Comparison of ENCODE assay signal across 24 mouse cellular contexts in genomic region chr13:107035511-107036113, GRCm38 (mm10). TPM values are rescaled to one million over a fixed set of nuclear protein-coding genes. Genes with fewer than 3 reads are reported as not detected.
DNase-seq lines count a peak whose midpoint lies in the region; ATAC-seq and TF ChIP-seq lines count a peak whose summit lies in the region.
"Had no signal": no experiment of that assay in that cellular context is flagged by ENCODE, and none has a peak within 500 bp of the region (broad histone marks: within the 10 kb centered on the region; RNA-seq: fewer than 3 reads in every experiment).

No protein-coding gene starts in this region.

- H3K27ac ChIP-seq in liver, embryonic 12.5 days = peak overlapping the region; percentile 8; the same call in 1 of the 2 replicates
- H3K27ac ChIP-seq in liver, embryonic 11.5 days (ENCODE audit: low read depth, low read length) = no peak overlapping the region
- H3K27ac ChIP-seq in MEL (ENCODE audit: control insufficient read depth, low read depth, low read length) = peak overlapping the region; percentile 90
- peak overlapping the region; percentile 28; the same call in 1 of the 2 replicates for H3K27ac ChIP-seq in intestine, postnatal 0 days (ENCODE audit: low read depth, low read length)
- peak overlapping the region; percentile 87 for H3K27ac ChIP-seq in small intestine, adult 2 months (ENCODE audit: insufficient read depth, low read depth, low read length)
- no peak overlapping the region for H3K27ac ChIP-seq in gastrocnemius, adult 2 months
- H3K27ac ChIP-seq: forebrain, embryonic 12.5 days; hindbrain, embryonic 15.5 days; limb, embryonic 15.5 days; midbrain, embryonic 15.5 days; neural tube, embryonic 13.5 days had no signal

- H3K4me2 ChIP-seq in liver, embryonic 12.5 days = no peak overlapping the region
- no peak overlapping the region for H3K4me2 ChIP-seq in liver, embryonic 11.5 days
- no peak overlapping the region for H3K4me2 ChIP-seq in intestine, postnatal 0 days (replicated peaks; ENCODE audit: low read depth)
- H3K4me2 ChIP-seq: forebrain, embryonic 12.5 days; hindbrain, embryonic 15.5 days; limb, embryonic 15.5 days; midbrain, embryonic 15.5 days; neural tube, embryonic 13.5 days had no signal

- no peaks in the 10 kb centered on the region for H3K9me3 ChIP-seq in liver, embryonic 12.5 days (replicated peaks)
- H3K9me3 ChIP-seq in liver, embryonic 11.5 days (ENCODE audit: control insufficient read depth, low read length) = no peaks in the 10 kb centered on the region
- H3K9me3 ChIP-seq in MEL (replicated peaks; ENCODE audit: insufficient read depth, low read length) = no peaks in the 10 kb centered on the region
- H3K9me3 ChIP-seq in intestine, postnatal 0 days (ENCODE audit: control insufficient read depth) = no peaks in the 10 kb centered on the region
- H3K9me3 ChIP-seq: forebrain, embryonic 12.5 days; hindbrain, embryonic 15.5 days; limb, embryonic 15.5 days; midbrain, embryonic 15.5 days; neural tube, embryonic 13.5 days had no signal

- no peak for ATAC-seq in liver, embryonic 12.5 days
- no peak for ATAC-seq in liver, embryonic 11.5 days (replicated peaks; ENCODE audit: low FRiP score)
- ATAC-seq in intestine, postnatal 0 days = peak; percentile 61
- ATAC-seq: midbrain, embryonic 15.5 days had no signal

- intact Hi-C loops in gastrocnemius, adult 2 months (cut with DNase I) = no loop called here

- no peak for TF ChIP-seq CTCF in MEL (IDR thresholded peaks at IDR 0.05 in 2 of 3, conservative IDR thresholded peaks at IDR 0.05 in 1 of 3; ENCODE audit: control insufficient read depth in 1 of 3, insufficient read depth in 1 of 3, low read depth in 2 of 3, low read length in 3 of 3, poor library complexity in 1 of 3, severe bottlenecking in 1 of 3)
- TF ChIP-seq CTCF in intestine, postnatal 0 days (IDR thresholded peaks at IDR 0.05; ENCODE audit: low read depth) = no peak
- no peak for TF ChIP-seq CTCF in small intestine, adult 2 months (IDR thresholded peaks at IDR 0.05; ENCODE audit: extremely low read depth, insufficient read length, insufficient replicate concordance, low read depth, low read length)
- no peak for TF ChIP-seq CTCF in gastrocnemius, adult 2 months (IDR thresholded peaks at IDR 0.05)

- no peak overlapping the region for H3K9ac ChIP-seq in liver, embryonic 12.5 days
- no peak overlapping the region for H3K9ac ChIP-seq in liver, embryonic 11.5 days (ENCODE audit: low read depth, low read length)
- H3K9ac ChIP-seq in MEL (ENCODE audit: control insufficient read depth, low read depth, low read length, poor library complexity, severe bottlenecking) = peak overlapping the region; percentile 93
- H3K9ac ChIP-seq in intestine, postnatal 0 days (ENCODE audit: low read depth, low read length) = no peak overlapping the region
- H3K9ac ChIP-seq: forebrain, embryonic 12.5 days; hindbrain, embryonic 15.5 days; limb, embryonic 15.5 days; midbrain, embryonic 15.5 days; neural tube, embryonic 13.5 days had no signal

- TF ChIP-seq POLR2A in MEL (IDR thresholded peaks at IDR 0.05; ENCODE audit: control insufficient read depth in 1 of 2, insufficient read depth in 1 of 2, low read depth in 1 of 2, low read length in 2 of 2, poor library complexity in 1 of 2) = peak in 1 of 2 experiments; percentile 74; a peak in 2 of 4 replicates
- no peak for TF ChIP-seq POLR2A in small intestine, adult 2 months (IDR thresholded peaks at IDR 0.05; ENCODE audit: low read depth, low read length)

- DNase-seq in liver, embryonic 11.5 days (ENCODE audit: low spot score) = no peak
- DNase-seq in MEL (ENCODE audit: low read depth, low spot score) = peak; percentile 88
- DNase-seq in right cerebral cortex, postnatal 25 days = no peak
- no peak for DNase-seq in kidney, postnatal 14 days
- DNase-seq in gastrocnemius, adult 2 months = no peak
- DNase-seq: adrenal gland, adult 8-10 months; B cell, adult 2 months; cerebellum, adult 11-12 months; cerebellum, postnatal 10 days; heart, adult 11 months; kidney, adult 11 months; left cerebral cortex, postnatal 4 days; lung, adult 18-20 months; lung, postnatal 14 days; retina, postnatal 1 day; thymus, postnatal 36 days had no signal

- no peaks in the 10 kb centered on the region for H3K36me3 ChIP-seq in liver, embryonic 12.5 days
- no peaks in the 10 kb centered on the region for H3K36me3 ChIP-seq in liver, embryonic 11.5 days (ENCODE audit: control insufficient read depth, insufficient read depth, low read length)
- peaks cover 0 to 26% of the 10 kb centered on the region in 2 experiments; a peak in 2 of 4 replicates for H3K36me3 ChIP-seq in MEL (ENCODE audit: control insufficient read depth in 1 of 2, insufficient read depth in 2 of 2, low read length in 2 of 2)
- H3K36me3 ChIP-seq in intestine, postnatal 0 days (ENCODE audit: control insufficient read depth, insufficient read depth) = no peaks in the 10 kb centered on the region
- no peaks in the 10 kb centered on the region for H3K36me3 ChIP-seq in small intestine, adult 2 months (ENCODE audit: control insufficient read depth, insufficient read depth, low read length)
- H3K36me3 ChIP-seq: forebrain, embryonic 12.5 days; hindbrain, embryonic 15.5 days; limb, embryonic 15.5 days; midbrain, embryonic 15.5 days; neural tube, embryonic 13.5 days had no signal

- 38% methylated on average over 3 of the region's 3 CpGs for WGBS in liver, embryonic 12.5 days (ENCODE audit: insufficient replicate concordance)
- WGBS in liver, embryonic 11.5 days = 50% methylated on average over 3 of the region's 3 CpGs
- WGBS in intestine, postnatal 0 days = 42% methylated on average over 3 of the region's 3 CpGs
- 21% methylated on average over 3 of the region's 3 CpGs for WGBS in small intestine, adult 2 months

- no peak for TF ChIP-seq RAD21 in MEL (IDR thresholded peaks at IDR 0.05; ENCODE audit: low read depth, low read length)

- H3K27me3 ChIP-seq in liver, embryonic 12.5 days (replicated peaks) = no peaks in the 10 kb centered on the region
- no peaks in the 10 kb centered on the region for H3K27me3 ChIP-seq in liver, embryonic 11.5 days (replicated peaks; ENCODE audit: control insufficient read depth, insufficient read depth, low read length)
- no peaks in the 10 kb centered on the region for H3K27me3 ChIP-seq in MEL (ENCODE audit: control insufficient read depth in 1 of 2, insufficient read depth in 2 of 2, low read length in 2 of 2)
- no peaks in the 10 kb centered on the region for H3K27me3 ChIP-seq in intestine, postnatal 0 days (replicated peaks; ENCODE audit: control insufficient read depth, insufficient read depth, low read length)
- no peaks in the 10 kb centered on the region for H3K27me3 ChIP-seq in small intestine, adult 2 months (ENCODE audit: control insufficient read depth, insufficient read depth, low read length)
- H3K27me3 ChIP-seq: forebrain, embryonic 12.5 days; hindbrain, embryonic 15.5 days; limb, embryonic 15.5 days; midbrain, embryonic 15.5 days; neural tube, embryonic 13.5 days had no signal

- peaks cover 1% of the 10 kb centered on the region; the same call in 1 of the 2 replicates for H3K79me2 ChIP-seq in MEL (ENCODE audit: control insufficient read depth, insufficient read depth, low read length, poor library complexity)

- H3K4me1 ChIP-seq in liver, embryonic 12.5 days = peaks cover 32% of the 10 kb centered on the region; the same call in 1 of the 2 replicates
- H3K4me1 ChIP-seq in liver, embryonic 11.5 days (replicated peaks; ENCODE audit: control insufficient read depth, insufficient read depth, low read length) = 0 out of 2 replicates have a peak, but pooled peaks cover 5% of the 10 kb centered on the region
- peaks cover 5 to 24% of the 10 kb centered on the region in 2 experiments for H3K4me1 ChIP-seq in MEL (ENCODE audit: control insufficient read depth in 1 of 2, insufficient read depth in 2 of 2, low read length in 2 of 2)
- H3K4me1 ChIP-seq in intestine, postnatal 0 days (replicated peaks; ENCODE audit: control insufficient read depth, insufficient read depth, low read length) = 0 out of 2 replicates have a peak, but pooled peaks cover 4% of the 10 kb centered on the region
- peaks cover 14% of the 10 kb centered on the region for H3K4me1 ChIP-seq in small intestine, adult 2 months (ENCODE audit: control insufficient read depth, insufficient read depth, insufficient read length, low read length)
- H3K4me1 ChIP-seq: forebrain, embryonic 12.5 days; hindbrain, embryonic 15.5 days; limb, embryonic 15.5 days; midbrain, embryonic 15.5 days; neural tube, embryonic 13.5 days had no signal

- no peak overlapping the region for H3K4me3 ChIP-seq in liver, embryonic 12.5 days
- no peak overlapping the region for H3K4me3 ChIP-seq in liver, embryonic 11.5 days (ENCODE audit: low read depth, low read length)
- peak overlapping the region; percentile 14 to 86; a peak in 3 of 4 replicates for H3K4me3 ChIP-seq in MEL (ENCODE audit: control insufficient read depth in 1 of 2, insufficient read depth in 1 of 2, low read depth in 2 of 2, low read length in 2 of 2)
- H3K4me3 ChIP-seq in intestine, postnatal 0 days (ENCODE audit: low read depth, low read length) = no peak overlapping the region
- no peak overlapping the region for H3K4me3 ChIP-seq in small intestine, adult 2 months (ENCODE audit: low read depth, low read length)
- no peak overlapping the region for H3K4me3 ChIP-seq in gastrocnemius, adult 2 months
- H3K4me3 ChIP-seq: forebrain, embryonic 12.5 days; hindbrain, embryonic 15.5 days; limb, embryonic 15.5 days; midbrain, embryonic 15.5 days; neural tube, embryonic 13.5 days had no signal

- peak; percentile 72 to 81 for TF ChIP-seq EP300 in MEL (IDR thresholded peaks at IDR 0.05; ENCODE audit: low read depth in 1 of 2, low read length in 2 of 2)

TF ChIP-seq in MEL, 35 proteins besides CTCF, POLR2A, EP300 and RAD21 (continues in another document):
- TF ChIP-seq MAX (IDR thresholded peaks at IDR 0.05; ENCODE audit: low read length) (0 out of 2 replicates have a peak, but pooled peaks have one; percentile 16), MEF2A (IDR thresholded peaks at IDR 0.05; ENCODE audit: extremely low read depth, insufficient replicate concordance, low read depth, low read length, poor library complexity, severe bottlenecking) (peak; percentile 81; the same call in 1 of the 2 replicates), SMC3 (IDR thresholded peaks at IDR 0.05; ENCODE audit: low read depth, low read length) (peak; percentile 5; the same call in 1 of the 2 replicates), MAFK (IDR thresholded peaks at IDR 0.05; ENCODE audit: borderline replicate concordance, low read depth, low read length) (0 out of 2 replicates have a peak, but pooled peaks have one; percentile 39)

RNA-seq across cellular contexts. Expression of gene Kif2a, which starts 13.7 kb away (rescaled TPM):
- polyA plus RNA-seq in liver, embryonic 12.5 days (2016; fragmentation: Nextera tagmentation; extraction: Ambion mirVana) = 30.0 and 36.8 TPM in 2 replicates
- polyA plus RNA-seq in liver, embryonic 11.5 days (2014; fragmentation: Nextera tagmentation; extraction: Ambion mirVana) = 22.0 and 22.5 TPM in 2 replicates
- 18.0 and 31.8 TPM in 2 replicates for total RNA-seq in MEL (2012; rRNA removed)
- polyA plus RNA-seq in MEL (2012; ENCODE audit: insufficient read depth in 1 of 2, insufficient read length in 2 of 2, low read depth in 1 of 2, low replicate concordance in 2 of 2, missing spikeins in 1 of 2) = 100 to 1,000 TPM; 135 to 310 TPM
- 20.6 and 23.1 TPM in 2 replicates for polyA plus RNA-seq in intestine, postnatal 0 days (2015; fragmentation: Nextera tagmentation; extraction: Ambion mirVana)
- polyA plus RNA-seq in small intestine, adult 2 months (2012; rRNA removed) = 0.32 and 0.95 TPM in 2 replicates
- 10 to 100 TPM; 20.4 to 30.3 TPM for total RNA-seq in gastrocnemius, adult 2 months (2021)

Comparison
In these comparisons a context has a peak if more than half of its experiments do, and no peak if none do; other contexts are left out.
1. H3K27ac ChIP-seq: peak in liver, embryonic 12.5 days (single experiment), MEL (single experiment), intestine, postnatal 0 days (single experiment) and small intestine, adult 2 months (single experiment); none in liver, embryonic 11.5 days (single experiment) and gastrocnemius, adult 2 months (single experiment).
2. H3K4me3 ChIP-seq: peak in MEL (2 of 2); none in liver, embryonic 12.5 days (single experiment), liver, embryonic 11.5 days (single experiment), intestine, postnatal 0 days (single experiment), small intestine, adult 2 months (single experiment) and gastrocnemius, adult 2 months (single experiment).
3. RNA of gene Kif2a, which starts 13.7 kb away (polyA plus RNA-seq): 135 to 310 TPM in MEL, 30.0 to 36.8 TPM in liver, embryonic 12.5 days, 22.0 to 22.5 TPM in liver, embryonic 11.5 days and 20.6 to 23.1 TPM in intestine, postnatal 0 days; 0.32 to 0.95 TPM in small intestine, adult 2 months; every median in the first group is over 10 times any median in the second.